Mouse (Mus musculus) liver, postnatal 0 days (tissue): ENCODE results near the gene Rps6ka2.

Experiments
- CTCF ChIP-seq: sonication (generic); IDR thresholded peaks from 2 replicates; pipeline ENCODE4 v1.5.1; 2016; ENCODE audit warnings: antibody characterized with exemption, low read depth
- EP300 ChIP-seq: IDR thresholded peaks from 2 replicates; pipeline ENCODE4 v1.6.1; 2016; ENCODE audit warnings: antibody characterized with exemption, low read depth, mild to moderate bottlenecking

GRCm38 (mm10) chr17:7218396-7218795 lies 48.5 kb downstream of the Rps6ka2 start:
- TF ChIP-seq EP300 (no peak), CTCF (no peak)
